Mouse (Mus musculus) midbrain, embryonic 16.5 days (tissue): ENCODE measurements around the gene Gpcpd1. TPM values are rescaled to one million over a fixed set of nuclear protein-coding genes. Genes with fewer than 3 reads are reported as not detected.

ENCODE experiments used
- ATAC-seq: fragments of 200-750 bp; cut with Nextera tagmentation; 2 replicates; pipeline ENCODE4 v1.8.0; 2017; ENCODE audit warnings: moderate TSS enrichment
- H3K27ac ChIP-seq: fragments of 300-500 bp; sonication (generic); 2 replicates; pipeline ENCODE4 v1.5.1; 2014; ENCODE audit warnings: mild to moderate bottlenecking, low read length, mixed read lengths
- H3K27me3 ChIP-seq: fragments of 300-500 bp; sonication (generic); 2 replicates; pipeline ENCODE4 v1.6.1; 2014; ENCODE audit warnings: low read depth, low read length, mixed read lengths; ENCODE audit not compliant: control insufficient read depth, insufficient read depth
- H3K36me3 ChIP-seq: fragments of 300-500 bp; sonication (generic); 2 replicates; pipeline ENCODE4 v1.6.1; 2014; ENCODE audit warnings: mild to moderate bottlenecking, low read length, moderate library complexity, mixed read lengths; ENCODE audit not compliant: control insufficient read depth, insufficient read depth
- H3K4me1 ChIP-seq: fragments of 300-500 bp; sonication (generic); 2 replicates; pipeline ENCODE4 v1.6.1; 2014; ENCODE audit warnings: mild to moderate bottlenecking, low read length, mixed read lengths; ENCODE audit not compliant: control insufficient read depth, insufficient read depth
- H3K4me2 ChIP-seq: fragments of 300-500 bp; sonication (generic); 2 replicates; pipeline ENCODE4 v1.6.1; 2014; ENCODE audit warnings: mild to moderate bottlenecking, low read length, mixed read lengths
- H3K4me3 ChIP-seq: fragments of 300-500 bp; sonication (generic); 2 replicates; pipeline ENCODE4 v1.5.1; 2014; ENCODE audit warnings: low read depth, mild to moderate bottlenecking, low read length, moderate library complexity, mixed read lengths
- H3K9ac ChIP-seq: fragments of 300-500 bp; sonication (generic); 2 replicates; pipeline ENCODE4 v1.6.1; 2014; ENCODE audit warnings: low read depth, low read length, mixed read lengths
- H3K9me3 ChIP-seq: fragments of 300-500 bp; sonication (generic); replicated peaks from 2 replicates; pipeline ENCODE4 v1.6.1; 2014; ENCODE audit warnings: mild to moderate bottlenecking, low read length, mixed read lengths; ENCODE audit not compliant: control insufficient read depth, poor library complexity, severe bottlenecking
- WGBS: fragments of 180-500 bp; shearing (Covaris S2); extraction: QIAGEN DNeasy Blood & Tissue Kit; methylation state at CpG from one replicate; pipeline ENCODE4 v1.1.7; 2014; 5-methylcytosine and 5-hydroxymethylcytosine counted together
- polyA plus RNA-seq: library from polyadenylated mRNA; unstranded; fragments of >200 nt; fragmentation: Nextera tagmentation; extraction: Ambion mirVana; gene quantifications from 2 replicates; pipeline ENCODE4 v1.2.1, GENCODE M21; 2015

Gpcpd1 gene
- polyA plus RNA-seq, 1 experiment from 2014 or later = 77.5 TPM

- no peak overlapping the region for H3K4me2 ChIP-seq
- H3K4me1 ChIP-seq = peaks cover 3% of the 10 kb centered on the region
- H3K27me3 ChIP-seq = no peaks in the 10 kb centered on the region
- no peak overlapping the region for H3K4me3 ChIP-seq
- H3K27ac ChIP-seq = no peak overlapping the region
- no peak for ATAC-seq
- H3K36me3 ChIP-seq = no peaks in the 10 kb centered on the region
- H3K9ac ChIP-seq = no peak overlapping the region
- H3K9me3 ChIP-seq = no peaks in the 10 kb centered on the region
- WGBS = 90% methylated on average over 1 of the region's 1 CpGs
These were observed 77.8 kb downstream of the Gpcpd1 start for GRCm38 (mm10) chr2:132509714-132510113.

GRCm38 (mm10) chr2:132509261-132509660 lies 78.3 kb downstream of the Gpcpd1 start:
- 83% methylated on average over 9 of the region's 9 CpGs for WGBS
- Histone ChIP-seq H3K9me3 (no peaks in the 10 kb centered on the region), H3K36me3 (no peaks in the 10 kb centered on the region), H3K4me2 (no peak overlapping the region), H3K9ac (no peak overlapping the region), H3K27ac (no peak overlapping the region), H3K27me3 (no peaks in the 10 kb centered on the region), H3K4me3 (no peak overlapping the region), H3K4me1 (peaks cover 3% of the 10 kb centered on the region)
- ATAC-seq = no peak

- Histone ChIP-seq H3K9ac (no peak overlapping the region), H3K27ac (no peak overlapping the region), H3K9me3 (no peaks in the 10 kb centered on the region), H3K27me3 (no peaks in the 10 kb centered on the region), H3K4me2 (no peak overlapping the region), H3K36me3 (no peaks in the 10 kb centered on the region), H3K4me1 (peaks cover 2% of the 10 kb centered on the region; the same call in 1 of the 2 replicates), H3K4me3 (no peak overlapping the region)
- WGBS = 68% methylated on average over 6 of the region's 6 CpGs
- no peak for ATAC-seq
These were observed 80.0 kb downstream of the Gpcpd1 start for GRCm38 (mm10) chr2:132507521-132507920.

- Histone ChIP-seq H3K27ac (no peak overlapping the region), H3K9me3 (no peaks in the 10 kb centered on the region), H3K4me2 (no peak overlapping the region), H3K4me3 (no peak overlapping the region), H3K27me3 (no peaks in the 10 kb centered on the region), H3K36me3 (no peaks in the 10 kb centered on the region), H3K9ac (no peak overlapping the region), H3K4me1 (no peaks in the 10 kb centered on the region)
- ATAC-seq = no peak
- WGBS = 50% methylated on average over 14 of the region's 14 CpGs
These were observed 80.4 kb downstream of the Gpcpd1 start for GRCm38 (mm10) chr2:132507091-132507490.

GRCm38 (mm10) chr2:132505828-132506227 lies 81.7 kb downstream of the Gpcpd1 start:
- no peak overlapping the region for H3K4me2 ChIP-seq
- H3K4me1 ChIP-seq = no peaks in the 10 kb centered on the region
- 77% methylated on average over 6 of the region's 6 CpGs for WGBS
- no peaks in the 10 kb centered on the region for H3K9me3 ChIP-seq
- no peaks in the 10 kb centered on the region for H3K27me3 ChIP-seq
- H3K27ac ChIP-seq = no peak overlapping the region
- no peaks in the 10 kb centered on the region for H3K36me3 ChIP-seq
- no peak for ATAC-seq
- H3K9ac ChIP-seq = no peak overlapping the region
- no peak overlapping the region for H3K4me3 ChIP-seq

- Histone ChIP-seq H3K9me3 (no peaks in the 10 kb centered on the region), H3K36me3 (no peaks in the 10 kb centered on the region), H3K4me3 (no peak overlapping the region), H3K27ac (no peak overlapping the region), H3K9ac (no peak overlapping the region), H3K4me2 (no peak overlapping the region), H3K27me3 (no peaks in the 10 kb centered on the region), H3K4me1 (no peaks in the 10 kb centered on the region)
- 88% methylated on average over 3 of the region's 3 CpGs for WGBS
- ATAC-seq = no peak
These were observed 89.2 kb downstream of the Gpcpd1 start for GRCm38 (mm10) chr2:132498344-132498743.

GRCm38 (mm10) chr2:132497412-132498135 lies 90.0 kb downstream of the Gpcpd1 start:
- Histone ChIP-seq H3K27ac (no peak overlapping the region), H3K27me3 (no peaks in the 10 kb centered on the region), H3K4me1 (no peaks in the 10 kb centered on the region), H3K4me3 (no peak overlapping the region), H3K36me3 (no peaks in the 10 kb centered on the region), H3K9me3 (no peaks in the 10 kb centered on the region), H3K9ac (no peak overlapping the region), H3K4me2 (no peak overlapping the region)
- ATAC-seq = peak; percentile 86
- WGBS = 87% methylated on average over 7 of the region's 7 CpGs

GRCm38 (mm10) chr2:132493184-132493583 lies 94.3 kb downstream of the Gpcpd1 start:
- no peak overlapping the region for H3K4me3 ChIP-seq
- H3K27me3 ChIP-seq = no peaks in the 10 kb centered on the region
- 83% methylated on average over 4 of the region's 4 CpGs for WGBS
- H3K9ac ChIP-seq = no peak overlapping the region
- H3K4me1 ChIP-seq = no peaks in the 10 kb centered on the region
- no peaks in the 10 kb centered on the region for H3K9me3 ChIP-seq
- H3K4me2 ChIP-seq = no peak overlapping the region
- H3K36me3 ChIP-seq = no peaks in the 10 kb centered on the region
- no peak overlapping the region for H3K27ac ChIP-seq
- ATAC-seq = no peak

GRCm38 (mm10) chr2:132485454-132485853 lies 102.1 kb downstream of the Gpcpd1 start:
- no peaks in the 10 kb centered on the region for H3K27me3 ChIP-seq
- no peak overlapping the region for H3K27ac ChIP-seq
- no peak overlapping the region for H3K4me2 ChIP-seq
- H3K4me1 ChIP-seq = no peaks in the 10 kb centered on the region
- no peaks in the 10 kb centered on the region for H3K9me3 ChIP-seq
- no peak overlapping the region for H3K9ac ChIP-seq
- WGBS = 4% methylated on average over 1 of the region's 1 CpGs
- no peaks in the 10 kb centered on the region for H3K36me3 ChIP-seq
- ATAC-seq = no peak
- H3K4me3 ChIP-seq = no peak overlapping the region
